Mouse (Mus musculus) limb, embryonic 12.5 days (tissue): ENCODE results near the gene Slc24a3. TPM values are rescaled to one million over a fixed set of nuclear protein-coding genes. Genes with fewer than 3 reads are reported as not detected.

Experiments
- ATAC-seq: fragments of 200-750 bp; cut with Nextera tagmentation; 2 replicates; pipeline ENCODE4 v1.8.0; 2017; ENCODE audit warnings: low read depth, moderate TSS enrichment; ENCODE audit not compliant: insufficient number of reproducible peaks, insufficient read depth, low FRiP score, low TSS enrichment
- H3K27ac ChIP-seq: fragments of 300-500 bp; sonication (generic); 2 replicates; pipeline ENCODE4 v1.5.1; 2016; ENCODE audit warnings: mild to moderate bottlenecking, moderate library complexity
- H3K27me3 ChIP-seq: fragments of 300-500 bp; sonication (generic); 2 replicates; pipeline ENCODE4 v1.6.1; 2016; ENCODE audit warnings: mild to moderate bottlenecking, moderate library complexity
- H3K36me3 ChIP-seq: fragments of 300-500 bp; sonication (generic); 2 replicates; pipeline ENCODE4 v1.6.1; 2016; ENCODE audit warnings: mild to moderate bottlenecking, moderate library complexity
- H3K4me1 ChIP-seq: fragments of 300-500 bp; sonication (generic); replicated peaks from 2 replicates; pipeline ENCODE4 v1.6.1; 2016
- H3K4me2 ChIP-seq: fragments of 300-500 bp; sonication (generic); 2 replicates; pipeline ENCODE4 v1.6.1; 2016; ENCODE audit warnings: mild to moderate bottlenecking, moderate library complexity
- H3K4me3 ChIP-seq: fragments of 300-500 bp; sonication (generic); replicated peaks from 2 replicates; pipeline ENCODE4 v1.5.1; 2016; ENCODE audit warnings: mild to moderate bottlenecking
- H3K9ac ChIP-seq: fragments of 300-500 bp; sonication (generic); replicated peaks from 2 replicates; pipeline ENCODE4 v1.6.1; 2016; ENCODE audit warnings: mild to moderate bottlenecking, moderate library complexity
- H3K9me3 ChIP-seq: fragments of 300-500 bp; sonication (generic); 2 replicates; pipeline ENCODE4 v1.6.1; 2016; ENCODE audit warnings: mild to moderate bottlenecking, moderate library complexity
- WGBS: fragments of 180-500 bp; shearing (Covaris S2); methylation state at CpG from one replicate; pipeline ENCODE4 v1.1.7; 2016; 5-methylcytosine and 5-hydroxymethylcytosine counted together
- polyA plus RNA-seq: library from polyadenylated mRNA; unstranded; fragments of >200 nt; fragmentation: Nextera tagmentation; extraction: Ambion mirVana; gene quantifications from 2 replicates; pipeline ENCODE4 v1.2.1, GENCODE M21; 2016

Gene Slc24a3
- polyA plus RNA-seq, 1 experiment from 2014 or later = 1.3 TPM

DNA sequence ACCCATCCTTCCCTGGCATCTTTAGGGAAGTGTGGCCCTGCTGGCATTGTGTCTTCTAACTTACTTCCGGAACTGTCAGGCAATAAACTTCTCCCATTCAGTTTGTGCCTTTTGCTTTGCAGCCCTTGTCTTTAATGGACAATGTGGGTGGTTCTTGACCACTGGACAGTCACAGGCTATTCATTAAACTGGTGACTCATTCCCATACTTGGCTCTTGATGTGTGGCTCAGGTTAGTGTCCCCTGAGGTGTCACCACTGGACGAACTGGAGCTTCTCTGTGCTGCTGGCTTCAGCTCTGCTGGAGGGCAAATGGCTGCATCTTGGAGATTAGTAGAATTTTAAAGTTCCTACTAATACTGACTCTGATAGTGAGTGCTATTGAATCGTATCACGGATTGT is 518.5 kb downstream of the Slc24a3 start:
- Histone ChIP-seq H3K9ac (no peak overlapping the region), H3K4me3 (no peak overlapping the region), H3K4me1 (peaks cover 15% of the 10 kb centered on the region), H3K27me3 (no peaks in the 10 kb centered on the region), H3K36me3 (no peaks in the 10 kb centered on the region), H3K9me3 (no peaks in the 10 kb centered on the region), H3K27ac (no peak overlapping the region), H3K4me2 (no peak overlapping the region)
- no peak for ATAC-seq
- 87% methylated on average over 4 of the region's 4 CpGs for WGBS

DNA sequence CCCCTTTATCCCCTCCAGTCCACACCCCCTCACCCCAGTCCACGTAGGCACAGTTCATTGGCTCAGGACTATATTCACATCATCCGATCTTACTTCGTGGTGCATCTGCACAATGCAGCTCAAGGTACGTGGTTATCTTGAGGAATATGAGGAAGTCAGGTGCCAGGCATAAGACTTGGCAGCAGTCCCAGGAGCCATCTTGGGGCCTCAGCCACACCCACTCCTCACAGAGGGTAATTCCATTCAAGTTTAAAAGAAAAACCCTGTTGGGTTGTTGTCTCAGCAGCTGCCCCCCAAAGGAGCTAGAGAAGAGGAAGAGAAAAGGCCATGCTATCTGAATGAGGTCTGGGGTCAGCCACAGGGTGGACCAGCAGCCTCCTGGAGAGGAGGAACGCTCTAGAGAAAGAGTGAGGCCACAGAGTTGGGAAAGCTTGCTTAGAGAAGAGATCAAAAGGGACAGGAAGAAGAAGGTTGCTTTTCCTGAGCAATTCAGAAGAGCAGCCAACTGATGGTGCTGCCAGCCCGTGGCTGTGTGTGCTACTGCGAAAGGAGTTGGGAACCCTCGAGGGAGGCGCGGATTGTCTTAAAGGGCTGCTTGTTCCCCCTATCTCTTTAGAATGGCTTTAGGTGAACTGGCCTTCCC is 523.9 kb downstream of the Slc24a3 start:
- Histone ChIP-seq H3K9ac (no peak overlapping the region), H3K4me2 (no peak overlapping the region), H3K36me3 (no peaks in the 10 kb centered on the region), H3K9me3 (no peaks in the 10 kb centered on the region), H3K4me3 (no peak overlapping the region), H3K27me3 (no peaks in the 10 kb centered on the region), H3K4me1 (peaks cover 16% of the 10 kb centered on the region), H3K27ac (no peak overlapping the region)
- 93% methylated on average over 10 of the region's 10 CpGs for WGBS
- ATAC-seq = no peak
